Mouse (Mus musculus) stomach, postnatal 0 days (tissue): ENCODE measurements around the gene Glt8d2.

ENCODE experiments used
- CTCF ChIP-seq: IDR thresholded peaks from 2 replicates; pipeline ENCODE4 v1.5.1; 2016; ENCODE audit warnings: antibody characterized with exemption, low read depth, mild to moderate bottlenecking, moderate library complexity
- EP300 ChIP-seq: optimal IDR thresholded peaks from 2 replicates; pipeline ENCODE3; 2016; ENCODE audit warnings: antibody characterized with exemption

DNA sequence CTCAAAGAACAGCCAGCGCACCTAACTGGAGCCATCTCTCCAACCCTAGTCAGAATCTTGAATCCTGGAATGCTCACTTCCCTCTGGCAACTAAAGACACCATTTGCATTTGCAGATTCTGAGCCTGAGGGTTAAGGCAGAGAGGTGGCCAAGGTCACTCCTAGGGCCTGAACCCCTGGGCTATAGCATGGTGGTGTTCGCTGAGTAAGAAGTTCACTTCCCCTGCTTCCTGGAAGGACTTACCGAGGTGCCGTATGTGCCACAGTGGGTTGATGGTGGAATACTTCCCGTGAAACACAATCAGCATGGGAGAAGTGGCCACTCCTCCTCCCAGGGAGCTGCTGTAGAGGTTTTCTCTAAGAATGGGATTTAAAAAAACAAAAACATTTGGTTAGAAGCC lies 37.8 kb downstream of the Glt8d2 start:
- TF ChIP-seq CTCF (no peak), EP300 (no peak)
